In genomic region chr6:95116513-95116912, GRCm38 (mm10) we compare ENCODE assay signal across 12 mouse cellular contexts. TPM values are rescaled to one million over a fixed set of nuclear protein-coding genes. Genes with fewer than 3 reads are reported as not detected.
DNase-seq lines count a peak whose midpoint lies in the region; ATAC-seq and TF ChIP-seq lines count a peak whose summit lies in the region.
"Had no signal": no experiment of that assay in that cellular context is flagged by ENCODE, and none has a peak within 500 bp of the region (broad histone marks: within the 10 kb centered on the region; RNA-seq: fewer than 3 reads in every experiment).

No protein-coding gene starts in this region.

- no peaks in the 10 kb centered on the region for H3K36me3 ChIP-seq in heart, embryonic 11.5 days (ENCODE audit: control insufficient read depth, insufficient read depth, low read length)
- no peaks in the 10 kb centered on the region for H3K36me3 ChIP-seq in liver, embryonic 11.5 days (ENCODE audit: control insufficient read depth, insufficient read depth, low read length)
- H3K36me3 ChIP-seq in embryonic facial prominence, embryonic 13.5 days = no peaks in the 10 kb centered on the region
- H3K36me3 ChIP-seq in liver, embryonic 14.5 days (replicated peaks; ENCODE audit: control insufficient read depth, insufficient read depth, low read depth) = no peaks in the 10 kb centered on the region; the same call in 1 of the 2 replicates
- H3K36me3 ChIP-seq in intestine, postnatal 0 days (ENCODE audit: control insufficient read depth, insufficient read depth) = no peaks in the 10 kb centered on the region
- H3K36me3 ChIP-seq: stomach, embryonic 15.5 days had no signal

- no peak overlapping the region for H3K4me3 ChIP-seq in heart, embryonic 11.5 days (ENCODE audit: low read depth, low read length)
- H3K4me3 ChIP-seq in liver, embryonic 11.5 days (ENCODE audit: low read depth, low read length) = peak overlapping the region; percentile 43; the same call in 1 of the 2 replicates
- H3K4me3 ChIP-seq in embryonic facial prominence, embryonic 13.5 days = no peak overlapping the region
- no peak overlapping the region for H3K4me3 ChIP-seq in liver, embryonic 14.5 days (ENCODE audit: insufficient read depth in 1 of 2, low read depth in 2 of 2, low read length in 2 of 2)
- no peak overlapping the region for H3K4me3 ChIP-seq in intestine, postnatal 0 days (ENCODE audit: low read depth, low read length)
- H3K4me3 ChIP-seq: heart, adult 2 months had no signal

- 0 out of 2 replicates have a peak, but pooled peaks cover 4% of the 10 kb centered on the region for H3K4me1 ChIP-seq in heart, embryonic 11.5 days (ENCODE audit: control insufficient read depth, insufficient read depth, low read length)
- peaks cover 8% of the 10 kb centered on the region for H3K4me1 ChIP-seq in liver, embryonic 11.5 days (replicated peaks; ENCODE audit: control insufficient read depth, insufficient read depth, low read length)
- H3K4me1 ChIP-seq in embryonic facial prominence, embryonic 13.5 days = peaks cover 9% of the 10 kb centered on the region
- H3K4me1 ChIP-seq in liver, embryonic 14.5 days (replicated peaks; ENCODE audit: control insufficient read depth in 2 of 2, insufficient read depth in 2 of 2, low read length in 1 of 2) = peaks cover 8 to 9% of the 10 kb centered on the region in 2 experiments; a peak in 3 of 4 replicates
- peaks cover 5% of the 10 kb centered on the region; the same call in 1 of the 2 replicates for H3K4me1 ChIP-seq in intestine, postnatal 0 days (replicated peaks; ENCODE audit: control insufficient read depth, insufficient read depth, low read length)
- H3K4me1 ChIP-seq: stomach, embryonic 15.5 days had no signal

- TF ChIP-seq EP300 in liver, embryonic 14.5 days (IDR thresholded peaks at IDR 0.05; ENCODE audit: low read depth) = no peak

- no peak for ATAC-seq in heart, embryonic 11.5 days (replicated peaks; ENCODE audit: insufficient number of reproducible peaks, low FRiP score, low TSS enrichment)
- ATAC-seq in liver, embryonic 11.5 days (replicated peaks; ENCODE audit: low FRiP score) = no peak
- no peak for ATAC-seq in embryonic facial prominence, embryonic 13.5 days (ENCODE audit: insufficient number of reproducible peaks, insufficient read depth, low FRiP score, low TSS enrichment, low read depth)
- ATAC-seq in liver, embryonic 14.5 days (ENCODE audit: insufficient read depth) = no peak
- ATAC-seq in intestine, postnatal 0 days = no peak
- ATAC-seq: inflammation-experienced regulatory T-cells, adult 6 months had no signal

- 0 out of 2 replicates have a peak, but pooled peaks cover 2% of the 10 kb centered on the region for H3K27me3 ChIP-seq in heart, embryonic 11.5 days (ENCODE audit: control insufficient read depth, insufficient read depth, low read length)
- H3K27me3 ChIP-seq in liver, embryonic 11.5 days (replicated peaks; ENCODE audit: control insufficient read depth, insufficient read depth, low read length) = no peaks in the 10 kb centered on the region
- H3K27me3 ChIP-seq in embryonic facial prominence, embryonic 13.5 days = peaks cover 15% of the 10 kb centered on the region
- no peaks in the 10 kb centered on the region for H3K27me3 ChIP-seq in liver, embryonic 14.5 days (ENCODE audit: control insufficient read depth, insufficient read depth, low read length)
- peaks cover 4% of the 10 kb centered on the region; the same call in 1 of the 2 replicates for H3K27me3 ChIP-seq in intestine, postnatal 0 days (replicated peaks; ENCODE audit: control insufficient read depth, insufficient read depth, low read length)
- H3K27me3 ChIP-seq: stomach, embryonic 15.5 days had no signal

- no peaks in the 10 kb centered on the region for H3K9me3 ChIP-seq in heart, embryonic 11.5 days (replicated peaks; ENCODE audit: control insufficient read depth, low read length)
- no peaks in the 10 kb centered on the region for H3K9me3 ChIP-seq in liver, embryonic 11.5 days (ENCODE audit: control insufficient read depth, low read length)
- H3K9me3 ChIP-seq in embryonic facial prominence, embryonic 13.5 days = no peaks in the 10 kb centered on the region
- H3K9me3 ChIP-seq in liver, embryonic 14.5 days (ENCODE audit: control insufficient read depth, low read length) = no peaks in the 10 kb centered on the region
- no peaks in the 10 kb centered on the region for H3K9me3 ChIP-seq in intestine, postnatal 0 days (ENCODE audit: control insufficient read depth)
- H3K9me3 ChIP-seq: stomach, embryonic 15.5 days had no signal

- no peak for TF ChIP-seq CTCF in liver, embryonic 14.5 days (IDR thresholded peaks at IDR 0.05; ENCODE audit: low read depth)
- TF ChIP-seq CTCF in intestine, postnatal 0 days (IDR thresholded peaks at IDR 0.05; ENCODE audit: low read depth) = no peak

- peak overlapping the region; percentile 65 for H3K4me2 ChIP-seq in heart, embryonic 11.5 days
- peak overlapping the region; percentile 73 for H3K4me2 ChIP-seq in liver, embryonic 11.5 days
- peak overlapping the region; percentile 63 for H3K4me2 ChIP-seq in embryonic facial prominence, embryonic 13.5 days
- peak overlapping the region; percentile 75 for H3K4me2 ChIP-seq in liver, embryonic 14.5 days (ENCODE audit: low read depth)
- no peak overlapping the region for H3K4me2 ChIP-seq in intestine, postnatal 0 days (replicated peaks; ENCODE audit: low read depth)

- no peak overlapping the region for H3K27ac ChIP-seq in heart, embryonic 11.5 days (ENCODE audit: low read depth, low read length)
- no peak overlapping the region for H3K27ac ChIP-seq in liver, embryonic 11.5 days (ENCODE audit: low read depth, low read length)
- H3K27ac ChIP-seq in embryonic facial prominence, embryonic 13.5 days = no peak overlapping the region
- H3K27ac ChIP-seq in liver, embryonic 14.5 days = no peak overlapping the region
- H3K27ac ChIP-seq in intestine, postnatal 0 days (ENCODE audit: low read depth, low read length) = no peak overlapping the region
- H3K27ac ChIP-seq: heart, adult 2 months; stomach, embryonic 15.5 days had no signal

- H3K9ac ChIP-seq in heart, embryonic 11.5 days (ENCODE audit: low read depth, low read length) = no peak overlapping the region
- no peak overlapping the region for H3K9ac ChIP-seq in liver, embryonic 11.5 days (ENCODE audit: low read depth, low read length)
- no peak overlapping the region for H3K9ac ChIP-seq in embryonic facial prominence, embryonic 13.5 days
- no peak overlapping the region for H3K9ac ChIP-seq in liver, embryonic 14.5 days (replicated peaks)
- H3K9ac ChIP-seq in intestine, postnatal 0 days (ENCODE audit: low read depth, low read length) = no peak overlapping the region
- H3K9ac ChIP-seq: stomach, embryonic 15.5 days had no signal

- DNase-seq in heart, adult 8-10 months (ENCODE audit: low spot score) = no peak
- no peak for DNase-seq in liver, embryonic 11.5 days (ENCODE audit: low spot score)
- no peak for DNase-seq in liver
- no peak for DNase-seq in liver, embryonic 14.5 days (ENCODE audit: low read depth in 3 of 3, low spot score in 3 of 3)
- DNase-seq: left cerebral cortex, postnatal 4 days; right cerebral cortex, postnatal 4 days had no signal

- 52% methylated on average over 8 of the region's 8 CpGs for WGBS in heart, embryonic 11.5 days (ENCODE audit: insufficient replicate concordance)
- WGBS in liver, embryonic 11.5 days = 39% methylated on average over 8 of the region's 8 CpGs
- 56% methylated on average over 8 of the region's 8 CpGs for WGBS in embryonic facial prominence, embryonic 13.5 days
- WGBS in liver, embryonic 14.5 days (ENCODE audit: insufficient replicate concordance) = 41% methylated on average over 8 of the region's 8 CpGs
- 64% methylated on average over 8 of the region's 8 CpGs for WGBS in intestine, postnatal 0 days

RNA-seq across cellular contexts. Expression of gene Kbtbd8, which starts 0.5 kb away (rescaled TPM):
- polyA plus RNA-seq in heart, embryonic 11.5 days (2014; fragmentation: Nextera tagmentation; extraction: Ambion mirVana) = 2.3 and 2.8 TPM in 2 replicates
- 1 to 10 TPM; 1.1 to 3.1 (median 1.3) TPM for total RNA-seq in heart, adult 8-10 months (2022)
- 9.7 and 14.8 TPM in 2 replicates for polyA plus RNA-seq in liver, embryonic 11.5 days (2014; fragmentation: Nextera tagmentation; extraction: Ambion mirVana)
- 2.8 and 2.9 TPM in 2 replicates for polyA plus RNA-seq in embryonic facial prominence, embryonic 13.5 days (2015; fragmentation: Nextera tagmentation; extraction: Ambion mirVana)
- 1.5 and 2.4 TPM in 2 replicates for polyA plus RNA-seq in liver, embryonic 14.5 days (2012; rRNA removed)
- 4.5 and 5.4 TPM in 2 replicates for polyA plus RNA-seq in liver, embryonic 14.5 days (2014; fragmentation: Nextera tagmentation; extraction: Ambion mirVana)
- 1.4 and 1.6 TPM in 2 replicates for polyA plus RNA-seq in intestine, postnatal 0 days (2015; fragmentation: Nextera tagmentation; extraction: Ambion mirVana)
